Mouse (Mus musculus): Measurements from ENCODE around the gene Opn4. TPM values are rescaled to one million over a fixed set of nuclear protein-coding genes. Genes with fewer than 3 reads are reported as not detected.

Opn4 gene
- polyA plus RNA-seq (2014; fragmentation: Nextera tagmentation; extraction: Ambion mirVana) = not detected in 2 replicates

GRCm38 (mm10) chr14:34599941-34600340 lies at the start of gene Opn4:
Gene Opn4, minus strand, starts transcription at chr14:34600142.
- Histone ChIP-seq H3K4me1 (ENCODE audit: control insufficient read depth, insufficient read depth, low read length) (no peaks in the 10 kb centered on the region), H3K9me3 (ENCODE audit: control insufficient read depth, low read length) (no peaks in the 10 kb centered on the region), H3K4me3 (replicated peaks; ENCODE audit: low read depth, low read length) (no peak within 1 kb of the TSS), H3K4me2 (ENCODE audit: low read length) (no peak within 1 kb of the TSS), H3K36me3 (ENCODE audit: control insufficient read depth, insufficient read depth, low read length) (no peaks in the 10 kb centered on the region), H3K27me3 (ENCODE audit: control insufficient read depth, insufficient read depth, low read length) (no peaks in the 10 kb centered on the region), H3K9ac (replicated peaks; ENCODE audit: low read length) (no peak within 1 kb of the TSS), H3K27ac (replicated peaks; ENCODE audit: low read depth, low read length) (no peak within 1 kb of the TSS)
- ATAC-seq (ENCODE audit: low FRiP score, low TSS enrichment) (no peak), DNase-seq (no peak)
- 74% methylated on average over 8 of the region's 8 CpGs for WGBS

GRCm38 (mm10) chr14:34647870-34648475 lies 48.0 kb upstream of the Opn4 start:
- ATAC-seq (ENCODE audit: low FRiP score, low TSS enrichment) = no peak
- Histone ChIP-seq H3K27me3 (ENCODE audit: control insufficient read depth, insufficient read depth, low read length) (no peaks in the 10 kb centered on the region), H3K4me1 (ENCODE audit: control insufficient read depth, insufficient read depth, low read length) (no peaks in the 10 kb centered on the region), H3K9ac (replicated peaks; ENCODE audit: low read length) (no peak overlapping the region), H3K27ac (replicated peaks; ENCODE audit: low read depth, low read length) (no peak overlapping the region), H3K4me3 (replicated peaks; ENCODE audit: low read depth, low read length) (no peak overlapping the region), H3K4me2 (ENCODE audit: low read length) (no peak overlapping the region), H3K36me3 (ENCODE audit: control insufficient read depth, insufficient read depth, low read length) (no peaks in the 10 kb centered on the region), H3K9me3 (ENCODE audit: control insufficient read depth, low read length) (no peaks in the 10 kb centered on the region)
- no peak for DNase-seq
- WGBS = 78% methylated on average over 8 of the region's 8 CpGs

- no peaks in the 10 kb centered on the region for H3K9me3 ChIP-seq (ENCODE audit: control insufficient read depth, low read length)
- no peak for DNase-seq
- no peak overlapping the region for H3K9ac ChIP-seq (replicated peaks; ENCODE audit: low read length)
- no peak overlapping the region for H3K27ac ChIP-seq (replicated peaks; ENCODE audit: low read depth, low read length)
- H3K4me1 ChIP-seq (ENCODE audit: control insufficient read depth, insufficient read depth, low read length) = no peaks in the 10 kb centered on the region
- H3K4me2 ChIP-seq (ENCODE audit: low read length) = no peak overlapping the region
- no peaks in the 10 kb centered on the region for H3K36me3 ChIP-seq (ENCODE audit: control insufficient read depth, insufficient read depth, low read length)
- WGBS = 82% methylated on average over 7 of the region's 7 CpGs
- H3K27me3 ChIP-seq (ENCODE audit: control insufficient read depth, insufficient read depth, low read length) = no peaks in the 10 kb centered on the region
- H3K4me3 ChIP-seq (replicated peaks; ENCODE audit: low read depth, low read length) = no peak overlapping the region
- no peak for ATAC-seq (ENCODE audit: low FRiP score, low TSS enrichment)
Observed at GRCm38 (mm10) chr14:34644140-34644539, 44.2 kb upstream of the Opn4 start.

GRCm38 (mm10) chr14:34635721-34636120 lies 35.8 kb upstream of the Opn4 start:
- WGBS = 88% methylated on average over 6 of the region's 6 CpGs
- no peaks in the 10 kb centered on the region for H3K4me1 ChIP-seq (ENCODE audit: control insufficient read depth, insufficient read depth, low read length)
- H3K9me3 ChIP-seq (ENCODE audit: control insufficient read depth, low read length) = no peaks in the 10 kb centered on the region
- H3K4me2 ChIP-seq (ENCODE audit: low read length) = no peak overlapping the region
- no peak overlapping the region for H3K4me3 ChIP-seq (replicated peaks; ENCODE audit: low read depth, low read length)
- H3K27me3 ChIP-seq (ENCODE audit: control insufficient read depth, insufficient read depth, low read length) = no peaks in the 10 kb centered on the region
- ATAC-seq (ENCODE audit: low FRiP score, low TSS enrichment) = no peak
- no peak for DNase-seq
- no peak overlapping the region for H3K27ac ChIP-seq (replicated peaks; ENCODE audit: low read depth, low read length)
- no peaks in the 10 kb centered on the region for H3K36me3 ChIP-seq (ENCODE audit: control insufficient read depth, insufficient read depth, low read length)
- no peak overlapping the region for H3K9ac ChIP-seq (replicated peaks; ENCODE audit: low read length)

GRCm38 (mm10) chr14:34635192-34635591 lies 35.2 kb upstream of the Opn4 start:
- Histone ChIP-seq H3K9me3 (ENCODE audit: control insufficient read depth, low read length) (no peaks in the 10 kb centered on the region), H3K4me2 (ENCODE audit: low read length) (no peak overlapping the region), H3K4me3 (replicated peaks; ENCODE audit: low read depth, low read length) (no peak overlapping the region), H3K27me3 (ENCODE audit: control insufficient read depth, insufficient read depth, low read length) (no peaks in the 10 kb centered on the region), H3K9ac (replicated peaks; ENCODE audit: low read length) (no peak overlapping the region), H3K36me3 (ENCODE audit: control insufficient read depth, insufficient read depth, low read length) (no peaks in the 10 kb centered on the region), H3K27ac (replicated peaks; ENCODE audit: low read depth, low read length) (no peak overlapping the region), H3K4me1 (ENCODE audit: control insufficient read depth, insufficient read depth, low read length) (no peaks in the 10 kb centered on the region)
- no peak for ATAC-seq (ENCODE audit: low FRiP score, low TSS enrichment)
- DNase-seq = no peak
- WGBS = 57% methylated on average over 7 of the region's 7 CpGs

GRCm38 (mm10) chr14:34632722-34633448 lies 32.9 kb upstream of the Opn4 start:
- no peak overlapping the region for H3K27ac ChIP-seq (replicated peaks; ENCODE audit: low read depth, low read length)
- no peak overlapping the region for H3K9ac ChIP-seq (replicated peaks; ENCODE audit: low read length)
- no peak overlapping the region for H3K4me3 ChIP-seq (replicated peaks; ENCODE audit: low read depth, low read length)
- no peaks in the 10 kb centered on the region for H3K9me3 ChIP-seq (ENCODE audit: control insufficient read depth, low read length)
- WGBS = 82% methylated on average over 10 of the region's 10 CpGs
- no peak overlapping the region for H3K4me2 ChIP-seq (ENCODE audit: low read length)
- ATAC-seq (ENCODE audit: low FRiP score, low TSS enrichment) = no peak
- no peaks in the 10 kb centered on the region for H3K36me3 ChIP-seq (ENCODE audit: control insufficient read depth, insufficient read depth, low read length)
- no peak for DNase-seq
- H3K4me1 ChIP-seq (ENCODE audit: control insufficient read depth, insufficient read depth, low read length) = no peaks in the 10 kb centered on the region
- H3K27me3 ChIP-seq (ENCODE audit: control insufficient read depth, insufficient read depth, low read length) = no peaks in the 10 kb centered on the region

GRCm38 (mm10) chr14:34626824-34627223 lies 26.9 kb upstream of the Opn4 start:
- no peak overlapping the region for H3K27ac ChIP-seq (replicated peaks; ENCODE audit: low read depth, low read length)
- 90% methylated on average over 7 of the region's 7 CpGs for WGBS
- DNase-seq = no peak
- H3K9ac ChIP-seq (replicated peaks; ENCODE audit: low read length) = no peak overlapping the region
- no peaks in the 10 kb centered on the region for H3K36me3 ChIP-seq (ENCODE audit: control insufficient read depth, insufficient read depth, low read length)
- no peaks in the 10 kb centered on the region for H3K9me3 ChIP-seq (ENCODE audit: control insufficient read depth, low read length)
- H3K4me2 ChIP-seq (ENCODE audit: low read length) = no peak overlapping the region
- no peaks in the 10 kb centered on the region for H3K4me1 ChIP-seq (ENCODE audit: control insufficient read depth, insufficient read depth, low read length)
- H3K4me3 ChIP-seq (replicated peaks; ENCODE audit: low read depth, low read length) = no peak overlapping the region
- no peaks in the 10 kb centered on the region for H3K27me3 ChIP-seq (ENCODE audit: control insufficient read depth, insufficient read depth, low read length)
- ATAC-seq (ENCODE audit: low FRiP score, low TSS enrichment) = no peak

- Histone ChIP-seq H3K27ac (replicated peaks; ENCODE audit: low read depth, low read length) (no peak overlapping the region), H3K36me3 (ENCODE audit: control insufficient read depth, insufficient read depth, low read length) (no peaks in the 10 kb centered on the region), H3K4me3 (replicated peaks; ENCODE audit: low read depth, low read length) (no peak overlapping the region), H3K9ac (replicated peaks; ENCODE audit: low read length) (no peak overlapping the region), H3K9me3 (ENCODE audit: control insufficient read depth, low read length) (no peaks in the 10 kb centered on the region), H3K4me2 (ENCODE audit: low read length) (no peak overlapping the region), H3K27me3 (ENCODE audit: control insufficient read depth, insufficient read depth, low read length) (no peaks in the 10 kb centered on the region), H3K4me1 (ENCODE audit: control insufficient read depth, insufficient read depth, low read length) (no peaks in the 10 kb centered on the region)
- no peak for ATAC-seq (ENCODE audit: low FRiP score, low TSS enrichment)
- DNase-seq = no peak
- 86% methylated on average over 16 of the region's 16 CpGs for WGBS
Observed at GRCm38 (mm10) chr14:34623531-34624210, 23.7 kb upstream of the Opn4 start.
